Mouse (Mus musculus) cortical plate, adult 2 months (tissue): ENCODE results near the gene H60b.
"Not testable (repeated sequence)": the region's sequence is repeated elsewhere in the genome, so short reads cannot be mapped to it uniquely, and the experiment has no call there.

Source experiments
- CTCF ChIP-seq: fragments of 200-500 bp; IDR thresholded peaks from 2 replicates; pipeline ENCODE4 v1.5.1; 2011; ENCODE audit warnings: mild to moderate bottlenecking, control low read depth, low read length; ENCODE audit not compliant: insufficient read depth; ENCODE audit errors: extremely low read depth
- POLR2A ChIP-seq: fragments of 200-500 bp; IDR thresholded peaks from 2 replicates; pipeline ENCODE4 v1.6.1; 2011; ENCODE audit warnings: mild to moderate bottlenecking, low read length, control low read depth; ENCODE audit not compliant: insufficient read depth; ENCODE audit errors: extremely low read depth

GRCm38 (mm10) chr10:22212012-22212696, 53.8 kb downstream of the H60b start:
- 0 out of 2 replicates have a peak, but pooled peaks have one; percentile 9 for TF ChIP-seq CTCF
- not testable (repeated sequence) for TF ChIP-seq POLR2A
